Mouse (Mus musculus) stomach, embryonic 16.5 days (tissue): ENCODE data around the gene Prdx5. TPM values are rescaled to one million over a fixed set of nuclear protein-coding genes. Genes with fewer than 3 reads are reported as not detected.

Experiments used
- ATAC-seq: fragments of 200-750 bp; cut with Nextera tagmentation; 2 replicates; pipeline ENCODE4 v1.8.0; 2017; ENCODE audit warnings: moderate number of reproducible peaks, moderate TSS enrichment; ENCODE audit not compliant: insufficient read depth, low FRiP score
- H3K27ac ChIP-seq: fragments of 300-500 bp; sonication (generic); 2 replicates; pipeline ENCODE4 v1.5.1; 2014; ENCODE audit warnings: low read length
- H3K27me3 ChIP-seq: fragments of 300-500 bp; sonication (generic); 2 replicates; pipeline ENCODE4 v1.6.1; 2014; ENCODE audit warnings: low read length, control low read depth, mixed read lengths; ENCODE audit not compliant: control insufficient read depth, insufficient read depth
- H3K36me3 ChIP-seq: fragments of 300-500 bp; sonication (generic); 2 replicates; pipeline ENCODE4 v1.6.1; 2014; ENCODE audit warnings: low read length; ENCODE audit not compliant: control insufficient read depth, insufficient read depth
- H3K4me1 ChIP-seq: fragments of 300-500 bp; sonication (generic); 2 replicates; pipeline ENCODE4 v1.6.1; 2014; ENCODE audit warnings: low read length, control low read depth, mixed read lengths; ENCODE audit not compliant: control insufficient read depth, insufficient read depth
- H3K4me2 ChIP-seq: fragments of 300-500 bp; sonication (generic); 2 replicates; pipeline ENCODE4 v1.6.1; 2014; ENCODE audit warnings: low read depth, low read length, mixed read lengths
- H3K4me3 ChIP-seq: fragments of 300-500 bp; sonication (generic); replicated peaks from 2 replicates; pipeline ENCODE4 v1.5.1; 2014; ENCODE audit warnings: mild to moderate bottlenecking, low read length
- H3K9ac ChIP-seq: fragments of 300-500 bp; sonication (generic); 2 replicates; pipeline ENCODE4 v1.6.1; 2014; ENCODE audit warnings: low read length
- H3K9me3 ChIP-seq: fragments of 300-500 bp; sonication (generic); replicated peaks from 2 replicates; pipeline ENCODE4 v1.6.1; 2016; ENCODE audit warnings: low read length, control low read depth; ENCODE audit not compliant: control insufficient read depth
- WGBS: fragments of 180-500 bp; shearing (Covaris S2); extraction: QIAGEN DNeasy Blood & Tissue Kit; methylation state at CpG from one replicate; pipeline ENCODE4 v1.1.7; 2014; 5-methylcytosine and 5-hydroxymethylcytosine counted together
- polyA plus RNA-seq: library from polyadenylated mRNA; unstranded; fragments of >200 nt; fragmentation: Nextera tagmentation; extraction: Ambion mirVana; gene quantifications from 2 replicates; pipeline ENCODE4 v1.2.1, GENCODE M21; 2015

Prdx5 gene
- polyA plus RNA-seq, 1 experiment from 2014 or later = 291 TPM

DNA sequence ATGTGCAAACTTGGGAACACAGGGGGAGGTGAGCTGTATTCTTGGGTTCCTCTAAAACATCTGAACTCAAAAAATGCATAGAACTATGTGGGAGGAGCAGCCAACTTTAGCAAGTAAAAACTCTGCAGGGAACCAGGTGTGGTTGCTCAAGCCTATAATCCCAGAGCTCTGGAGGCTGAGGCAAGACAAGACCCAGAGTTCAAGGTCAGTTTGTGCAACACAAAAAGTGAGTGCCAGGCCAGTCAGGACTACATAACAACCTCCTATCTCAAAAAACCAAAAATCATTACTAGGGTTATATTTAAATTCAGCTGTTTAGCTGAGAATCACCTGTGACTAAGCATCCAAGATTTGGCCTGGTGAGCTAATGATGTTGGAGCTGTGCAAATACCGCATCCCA lies 22.1 kb upstream of the Prdx5 start:
- Histone ChIP-seq H3K4me3 (no peak overlapping the region), H3K9ac (no peak overlapping the region), H3K9me3 (no peaks in the 10 kb centered on the region), H3K27me3 (peaks cover 52% of the 10 kb centered on the region), H3K27ac (no peak overlapping the region), H3K4me1 (peaks cover 12% of the 10 kb centered on the region), H3K4me2 (no peak overlapping the region), H3K36me3 (no peaks in the 10 kb centered on the region)
- WGBS = 38% methylated on average over 1 of the region's 1 CpGs
- ATAC-seq = no peak

- H3K4me1 ChIP-seq = peaks cover 17% of the 10 kb centered on the region
- H3K9ac ChIP-seq = no peak overlapping the region
- no peaks in the 10 kb centered on the region; the same call in 1 of the 2 replicates for H3K9me3 ChIP-seq
- ATAC-seq = no peak
- H3K27me3 ChIP-seq = peaks cover 59% of the 10 kb centered on the region
- H3K4me2 ChIP-seq = no peak overlapping the region
- H3K4me3 ChIP-seq = no peak overlapping the region
- H3K36me3 ChIP-seq = no peaks in the 10 kb centered on the region
- WGBS = 11% methylated on average over 2 of the region's 2 CpGs
- no peak overlapping the region for H3K27ac ChIP-seq
Measured at GRCm38 (mm10) chr19:6931002-6931401, 21.1 kb upstream of the Prdx5 start.

DNA sequence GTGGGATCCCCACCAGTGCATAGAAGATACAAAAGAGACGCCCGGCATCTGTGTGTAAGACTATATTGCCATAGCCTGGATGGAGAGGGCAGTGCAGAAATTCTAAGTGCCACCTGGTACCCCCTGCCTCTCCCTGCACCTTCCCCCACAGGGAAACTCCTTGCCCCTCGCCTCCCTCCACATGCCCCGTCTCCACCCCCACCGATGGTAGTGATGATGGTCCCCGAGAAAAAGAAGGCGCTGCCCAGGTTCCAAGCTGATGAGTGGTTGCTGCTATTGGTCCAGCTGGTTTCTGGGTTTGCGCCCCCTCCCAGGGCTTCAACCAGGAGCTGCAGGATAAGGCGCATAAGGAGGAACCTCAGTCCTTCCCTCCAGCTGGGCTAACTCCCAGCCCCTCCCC lies 18.2 kb upstream of the Prdx5 start:
- no peak for ATAC-seq
- Histone ChIP-seq H3K27me3 (peaks cover 57% of the 10 kb centered on the region), H3K9me3 (no peaks in the 10 kb centered on the region; the same call in 1 of the 2 replicates), H3K4me3 (peak overlapping the region; percentile 31), H3K4me2 (peak overlapping the region; percentile 48; the same call in 1 of the 2 replicates), H3K9ac (peak overlapping the region; percentile 15), H3K36me3 (no peaks in the 10 kb centered on the region), H3K4me1 (peaks cover 16% of the 10 kb centered on the region), H3K27ac (no peak overlapping the region)
- 15% methylated on average over 9 of the region's 9 CpGs for WGBS

GRCm38 (mm10) chr19:6926559-6927255 lies 16.8 kb upstream of the Prdx5 start:
- H3K9me3 ChIP-seq = no peaks in the 10 kb centered on the region; the same call in 1 of the 2 replicates
- peaks cover 16% of the 10 kb centered on the region for H3K4me1 ChIP-seq
- peak overlapping the region; percentile 31 for H3K4me3 ChIP-seq
- peak overlapping the region; percentile 84 for H3K27ac ChIP-seq
- no peaks in the 10 kb centered on the region for H3K36me3 ChIP-seq
- WGBS = 13% methylated on average over 26 of the region's 26 CpGs
- H3K27me3 ChIP-seq = peaks cover 46% of the 10 kb centered on the region
- ATAC-seq = no peak
- H3K4me2 ChIP-seq = peak overlapping the region; percentile 48
- H3K9ac ChIP-seq = peak overlapping the region; percentile 15

- ATAC-seq = no peak
- Histone ChIP-seq H3K36me3 (no peaks in the 10 kb centered on the region), H3K4me3 (peak overlapping the region; percentile 24), H3K4me2 (peak overlapping the region; percentile 41), H3K27me3 (peaks cover 46% of the 10 kb centered on the region), H3K27ac (peak overlapping the region; percentile 84), H3K4me1 (peaks cover 18% of the 10 kb centered on the region), H3K9me3 (no peaks in the 10 kb centered on the region; the same call in 1 of the 2 replicates), H3K9ac (peak overlapping the region; percentile 60)
- WGBS = 16% methylated on average over 40 of the region's 40 CpGs
Measured at GRCm38 (mm10) chr19:6925611-6926329, 15.9 kb upstream of the Prdx5 start.

DNA sequence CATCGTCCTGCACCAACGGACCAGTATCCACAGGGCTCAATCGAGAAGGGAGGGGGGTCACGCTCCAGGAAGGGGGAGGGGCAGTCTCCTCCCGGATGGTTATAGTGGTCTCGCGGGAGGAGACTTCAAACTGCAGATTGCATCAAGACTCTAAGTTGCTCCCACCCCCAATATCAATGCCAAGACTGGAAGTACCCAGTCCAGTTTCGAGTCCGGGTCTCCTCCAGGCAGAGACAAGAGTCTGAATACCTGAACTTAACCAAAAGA lies 15.3 kb upstream of the Prdx5 start, which contains the start of gene Catsperz:
Gene Catsperz (minus strand): TSS at position 74 of the 267 bp plus-strand sequence.
- Histone ChIP-seq H3K4me1 (peaks cover 23% of the 10 kb centered on the region), H3K27me3 (peaks cover 46% of the 10 kb centered on the region), H3K4me3 (peak within 1 kb of the TSS; percentile 24), H3K9ac (peak within 1 kb of the TSS; percentile 60), H3K4me2 (peak within 1 kb of the TSS; percentile 41), H3K9me3 (no peaks in the 10 kb centered on the region; the same call in 1 of the 2 replicates), H3K36me3 (no peaks in the 10 kb centered on the region), H3K27ac (peak within 1 kb of the TSS; percentile 84)
- 4% methylated on average over 9 of the region's 9 CpGs for WGBS
- ATAC-seq = no peak

DNA sequence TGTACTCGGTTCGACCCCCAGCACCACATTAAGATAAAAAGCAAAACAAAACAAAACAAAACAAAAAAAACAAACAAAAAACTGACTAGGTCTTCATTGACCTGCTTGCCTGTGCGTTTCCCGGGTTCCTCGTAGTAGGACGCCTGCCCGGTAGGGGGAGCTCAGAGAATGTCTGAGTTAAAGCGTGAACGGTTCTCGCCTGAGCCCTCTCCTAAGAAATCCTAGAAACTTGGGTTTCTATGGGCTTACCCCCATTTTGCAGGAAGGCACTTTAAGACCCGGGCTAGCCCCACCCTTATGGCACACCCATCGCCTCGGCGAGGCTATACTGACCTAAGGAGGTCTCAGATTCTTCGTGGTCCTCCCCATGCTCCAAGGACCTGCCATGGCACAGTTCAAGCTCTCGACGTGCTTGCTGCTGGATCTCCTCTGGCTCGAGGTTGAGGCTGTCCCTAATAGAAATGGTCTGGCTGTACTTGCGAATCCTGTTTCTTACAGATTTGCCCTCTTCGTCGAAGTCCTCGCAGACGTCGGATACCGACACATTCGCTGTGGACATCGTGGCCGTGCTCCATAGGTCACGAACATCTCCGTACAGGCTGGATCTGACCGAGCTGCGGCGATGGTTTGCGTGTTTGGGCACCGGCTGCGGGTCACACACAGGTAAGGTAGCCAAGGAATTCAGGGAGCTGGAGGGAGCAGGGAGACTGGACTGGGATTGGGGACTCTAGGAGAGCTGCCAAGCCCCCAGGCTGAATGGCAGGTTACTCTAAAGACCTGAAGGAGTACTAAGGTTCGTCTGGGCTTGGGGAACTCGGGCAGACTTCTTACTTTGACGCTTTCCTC lies 14.8 kb upstream of the Prdx5 start:
- H3K27me3 ChIP-seq = peaks cover 46% of the 10 kb centered on the region
- no peaks in the 10 kb centered on the region for H3K36me3 ChIP-seq
- ATAC-seq = no peak
- 5% methylated on average over 39 of the region's 39 CpGs for WGBS
- no peak overlapping the region for H3K27ac ChIP-seq
- peak overlapping the region; percentile 41 for H3K4me2 ChIP-seq
- H3K4me1 ChIP-seq = peaks cover 29% of the 10 kb centered on the region
- peak overlapping the region; percentile 24 for H3K4me3 ChIP-seq
- H3K9ac ChIP-seq = peak overlapping the region; percentile 60
- no peaks in the 10 kb centered on the region; the same call in 1 of the 2 replicates for H3K9me3 ChIP-seq

DNA sequence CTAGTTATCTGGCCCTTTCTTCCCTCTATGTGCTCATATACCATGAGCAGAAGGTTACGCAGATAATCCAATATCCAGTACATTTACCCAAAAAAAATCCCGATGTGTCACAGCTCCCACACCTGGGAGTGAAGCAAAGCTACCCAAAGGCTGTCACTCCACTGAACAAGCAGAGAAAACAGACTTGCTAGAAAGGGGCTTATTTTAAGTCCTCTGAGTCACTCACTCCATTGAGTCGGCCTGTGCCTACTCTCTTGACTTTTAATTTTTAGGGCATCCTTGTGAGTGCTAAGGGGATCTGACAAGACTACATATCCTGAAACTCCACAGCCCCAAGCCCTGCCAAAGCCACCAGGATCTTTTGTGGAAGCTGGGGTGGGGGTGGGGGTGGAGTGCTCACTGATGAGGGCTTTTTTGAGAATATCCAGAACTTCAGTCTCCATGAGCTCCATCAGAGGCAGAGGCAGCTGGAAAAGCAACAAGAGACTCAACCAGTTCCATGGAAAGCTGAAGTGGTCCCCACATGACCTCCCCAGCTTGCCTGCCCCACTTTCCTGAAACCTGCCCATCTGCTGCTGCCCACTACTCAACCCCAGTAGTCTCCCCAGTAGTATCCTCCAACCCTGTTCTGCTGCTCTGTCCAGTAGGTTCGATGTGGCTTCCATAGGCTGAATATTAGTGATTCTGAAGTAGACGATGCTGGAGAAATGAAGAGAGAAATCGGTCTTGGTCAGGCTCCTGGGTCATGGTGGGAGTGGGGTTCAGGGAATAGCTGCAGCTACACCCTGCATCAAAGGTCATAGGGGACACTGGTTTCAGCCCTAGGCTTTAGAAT lies 13.2 kb upstream of the Prdx5 start:
- no peak for ATAC-seq
- no peak overlapping the region for H3K27ac ChIP-seq
- no peak overlapping the region; the same call in 1 of the 2 replicates for H3K9ac ChIP-seq
- no peak overlapping the region for H3K4me2 ChIP-seq
- H3K9me3 ChIP-seq = no peaks in the 10 kb centered on the region; the same call in 1 of the 2 replicates
- 64% methylated on average over 6 of the region's 6 CpGs for WGBS
- no peak overlapping the region for H3K4me3 ChIP-seq
- no peaks in the 10 kb centered on the region; the same call in 1 of the 2 replicates for H3K36me3 ChIP-seq
- H3K4me1 ChIP-seq = peaks cover 36% of the 10 kb centered on the region
- peaks cover 42% of the 10 kb centered on the region for H3K27me3 ChIP-seq
